Mouse (Mus musculus) liver, postnatal 0 days (tissue): ENCODE measurements around the gene Pigv. TPM values are rescaled to one million over a fixed set of nuclear protein-coding genes. Genes with fewer than 3 reads are reported as not detected.

ENCODE experiments used
- ATAC-seq: fragments of 200-750 bp; cut with Nextera tagmentation; 2 replicates; pipeline ENCODE4 v1.8.0; 2017; ENCODE audit warnings: mild to moderate bottlenecking, moderate library complexity
- DNase-seq: peaks from one replicate; pipeline ENCODE4 v3.0.0-alpha.2; 2016
- H3K27ac ChIP-seq: fragments of 300-500 bp; sonication (generic); 2 replicates; pipeline ENCODE4 v1.5.1; 2014; ENCODE audit warnings: antibody characterized with exemption, moderate library complexity, mild to moderate bottlenecking, low read depth
- H3K27me3 ChIP-seq: fragments of 300-500 bp; sonication (generic); 2 replicates; pipeline ENCODE4 v1.6.1; 2014; ENCODE audit warnings: low read length, control low read depth, mixed read lengths; ENCODE audit not compliant: insufficient read depth
- H3K36me3 ChIP-seq: fragments of 300-500 bp; sonication (generic); replicated peaks from 2 replicates; pipeline ENCODE4 v1.6.1; 2014; ENCODE audit warnings: mild to moderate bottlenecking, control low read depth, low read length, moderate library complexity, mixed read lengths; ENCODE audit not compliant: insufficient read depth
- H3K4me1 ChIP-seq: fragments of 300-500 bp; sonication (generic); 2 replicates; pipeline ENCODE4 v1.6.1; 2014; ENCODE audit warnings: antibody characterized with exemption, mild to moderate bottlenecking, control low read depth; ENCODE audit not compliant: insufficient read depth
- H3K4me2 ChIP-seq: fragments of 300-500 bp; sonication (generic); 2 replicates; pipeline ENCODE4 v1.6.1; 2014; ENCODE audit warnings: low read depth, mild to moderate bottlenecking, low read length, moderate library complexity, mixed read lengths
- H3K4me3 ChIP-seq: fragments of 300-500 bp; sonication (generic); 2 replicates; pipeline ENCODE4 v1.5.1; 2014; ENCODE audit warnings: low read depth, low read length
- H3K9ac ChIP-seq: fragments of 300-500 bp; sonication (generic); replicated peaks from 2 replicates; pipeline ENCODE4 v1.6.1; 2014; ENCODE audit warnings: mild to moderate bottlenecking, moderate library complexity
- H3K9me3 ChIP-seq: fragments of 300-500 bp; sonication (generic); 2 replicates; pipeline ENCODE4 v1.6.1; 2016; ENCODE audit warnings: mild to moderate bottlenecking, control low read depth, low read length, mixed read lengths
- CTCF ChIP-seq: sonication (generic); IDR thresholded peaks from 2 replicates; pipeline ENCODE4 v1.5.1; 2016; ENCODE audit warnings: antibody characterized with exemption, low read depth
- EP300 ChIP-seq: IDR thresholded peaks from 2 replicates; pipeline ENCODE4 v1.6.1; 2016; ENCODE audit warnings: antibody characterized with exemption, low read depth, mild to moderate bottlenecking
- WGBS: fragments of 180-500 bp; shearing (Covaris S2); extraction: QIAGEN DNeasy Blood & Tissue Kit; methylation state at CpG from one replicate; pipeline ENCODE4 v1.1.7; 2014; ENCODE audit not compliant: insufficient replicate concordance; 5-methylcytosine and 5-hydroxymethylcytosine counted together
- microRNA-seq: library from miRNA; unstranded; fragments of <30 nt; microRNA quantifications from one replicate; pipeline ENCODE4, GENCODE M21; 2016
- polyA plus RNA-seq: library from polyadenylated mRNA; unstranded; fragments of >200 nt; fragmentation: Nextera tagmentation; extraction: Ambion mirVana; gene quantifications from 2 replicates; pipeline ENCODE4 v1.2.1, GENCODE M21; 2015

Pigv gene
- polyA plus RNA-seq, 1 experiment from 2014 or later, result 5.9 TPM

GRCm38 (mm10) chr4:133617936-133618335, 54.5 kb downstream of the Pigv start:
- TF ChIP-seq CTCF (no peak), EP300 (no peak)
- Histone ChIP-seq H3K27ac (no peak overlapping the region), H3K4me3 (no peak overlapping the region), H3K27me3 (no peaks in the 10 kb centered on the region), H3K4me1 (peaks cover 17% of the 10 kb centered on the region), H3K36me3 (peaks cover 7% of the 10 kb centered on the region), H3K9me3 (no peaks in the 10 kb centered on the region), H3K9ac (no peak overlapping the region), H3K4me2 (no peak overlapping the region)
- WGBS, result 89% methylated on average over 11 of the region's 11 CpGs
- ATAC-seq, result no peak
- no peak for DNase-seq

DNA sequence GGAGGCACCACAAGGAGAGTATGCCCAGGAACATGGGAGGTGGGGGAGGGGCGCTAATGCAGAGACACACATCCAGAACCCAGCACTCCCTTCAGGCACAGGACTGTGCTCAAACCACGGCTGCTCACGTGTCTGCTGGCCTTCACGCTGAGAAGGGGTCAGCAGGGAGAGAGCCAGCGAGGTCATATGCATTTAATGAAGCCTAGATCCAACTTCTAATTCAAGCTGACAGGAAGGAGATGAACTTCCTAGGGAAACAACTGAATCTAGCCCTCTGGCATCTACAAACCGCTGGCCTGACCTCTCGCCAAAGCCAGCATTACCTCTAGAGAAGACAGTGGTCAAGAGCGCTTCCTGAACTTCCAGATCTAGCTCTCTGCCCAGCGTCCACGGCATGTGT, 57.0 kb downstream of the Pigv start:
- Histone ChIP-seq H3K4me3 (no peak overlapping the region), H3K4me1 (peaks cover 15% of the 10 kb centered on the region; the same call in 1 of the 2 replicates), H3K9me3 (no peaks in the 10 kb centered on the region), H3K9ac (no peak overlapping the region), H3K27ac (no peak overlapping the region), H3K4me2 (no peak overlapping the region), H3K27me3 (no peaks in the 10 kb centered on the region), H3K36me3 (peaks cover 18% of the 10 kb centered on the region)
- peak; percentile 24; the same call in 1 of the 2 replicates for ATAC-seq
- no peak for TF ChIP-seq EP300
- TF ChIP-seq CTCF, result no peak
- WGBS, result 73% methylated on average over 10 of the region's 10 CpGs
- DNase-seq, result no peak

GRCm38 (mm10) chr4:133614274-133614761, 58.1 kb downstream of the Pigv start:
- Histone ChIP-seq H3K9me3 (no peaks in the 10 kb centered on the region), H3K4me2 (no peak overlapping the region), H3K27me3 (no peaks in the 10 kb centered on the region), H3K9ac (no peak overlapping the region), H3K4me1 (0 out of 2 replicates have a peak, but pooled peaks cover 7% of the 10 kb centered on the region), H3K4me3 (no peak overlapping the region), H3K27ac (no peak overlapping the region), H3K36me3 (peaks cover 18% of the 10 kb centered on the region)
- 75% methylated on average over 8 of the region's 8 CpGs for WGBS
- DNase-seq (no peak), ATAC-seq (peak; percentile 45)
- TF ChIP-seq CTCF, result no peak
- TF ChIP-seq EP300, result no peak

DNA sequence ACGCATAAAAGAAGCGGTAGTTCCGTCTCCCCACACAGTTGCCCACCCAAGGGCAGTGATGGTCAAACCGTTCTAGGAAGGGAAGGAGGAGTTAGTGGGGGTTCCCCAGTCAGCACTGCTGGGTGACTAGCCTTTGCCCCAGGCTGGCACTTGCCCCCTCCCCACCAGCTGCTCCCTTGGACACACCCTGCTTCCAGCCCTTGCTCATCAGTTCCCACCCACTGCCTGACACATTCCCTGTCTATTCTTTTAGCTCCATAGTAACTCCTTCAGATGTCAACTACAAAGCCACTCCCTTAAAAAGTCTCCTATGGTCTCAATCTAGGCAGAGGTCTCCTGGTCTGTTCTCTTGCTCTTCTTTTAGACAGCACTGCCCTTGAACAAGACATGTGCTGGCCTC, 58.6 kb downstream of the Pigv start:
- Histone ChIP-seq H3K4me2 (no peak overlapping the region), H3K9me3 (no peaks in the 10 kb centered on the region), H3K27me3 (no peaks in the 10 kb centered on the region), H3K27ac (no peak overlapping the region), H3K9ac (no peak overlapping the region), H3K36me3 (peaks cover 18% of the 10 kb centered on the region), H3K4me3 (no peak overlapping the region), H3K4me1 (0 out of 2 replicates have a peak, but pooled peaks cover 7% of the 10 kb centered on the region)
- no peak for TF ChIP-seq EP300
- TF ChIP-seq CTCF, result no peak
- ATAC-seq (no peak), DNase-seq (no peak)
- WGBS, result 75% methylated on average over 4 of the region's 4 CpGs

GRCm38 (mm10) chr4:133613026-133613425, 59.4 kb downstream of the Pigv start:
- H3K4me3 ChIP-seq, result no peak overlapping the region
- H3K9ac ChIP-seq, result no peak overlapping the region
- H3K27ac ChIP-seq, result no peak overlapping the region
- no peaks in the 10 kb centered on the region for H3K9me3 ChIP-seq
- no peaks in the 10 kb centered on the region for H3K27me3 ChIP-seq
- no peak overlapping the region for H3K4me2 ChIP-seq
- WGBS, result 84% methylated on average over 8 of the region's 8 CpGs
- TF ChIP-seq EP300 (no peak), CTCF (no peak)
- H3K36me3 ChIP-seq, result peaks cover 24% of the 10 kb centered on the region
- H3K4me1 ChIP-seq, result 0 out of 2 replicates have a peak, but pooled peaks cover 7% of the 10 kb centered on the region
- DNase-seq (no peak), ATAC-seq (no peak)

DNA sequence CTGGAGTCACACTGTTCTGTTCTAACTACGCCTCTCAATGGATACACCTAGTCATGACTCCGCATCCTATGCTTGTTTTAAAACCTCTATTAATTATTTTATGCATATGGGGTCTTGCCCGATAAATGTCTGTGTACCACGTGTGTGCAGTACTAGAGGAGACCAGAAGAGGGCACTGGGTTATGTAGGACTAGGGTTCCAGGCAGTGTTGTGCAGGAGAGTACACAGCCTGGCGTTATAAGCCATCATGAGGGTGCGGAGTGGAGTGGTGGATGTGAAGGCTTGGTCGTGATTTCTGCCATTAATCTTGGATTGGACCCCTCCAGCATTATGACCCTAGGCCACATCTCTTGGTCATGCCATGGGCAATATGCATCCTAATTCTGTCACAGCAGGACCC, 60.0 kb downstream of the Pigv start:
- Histone ChIP-seq H3K4me1 (0 out of 2 replicates have a peak, but pooled peaks cover 7% of the 10 kb centered on the region), H3K9me3 (no peaks in the 10 kb centered on the region), H3K9ac (no peak overlapping the region), H3K36me3 (peaks cover 27% of the 10 kb centered on the region), H3K27me3 (no peaks in the 10 kb centered on the region), H3K4me2 (no peak overlapping the region), H3K27ac (no peak overlapping the region), H3K4me3 (no peak overlapping the region)
- ATAC-seq (no peak), DNase-seq (no peak)
- WGBS, result 92% methylated on average over 7 of the region's 7 CpGs
- TF ChIP-seq CTCF, result no peak; the same call in 1 of the 2 replicates
- no peak for TF ChIP-seq EP300

DNA sequence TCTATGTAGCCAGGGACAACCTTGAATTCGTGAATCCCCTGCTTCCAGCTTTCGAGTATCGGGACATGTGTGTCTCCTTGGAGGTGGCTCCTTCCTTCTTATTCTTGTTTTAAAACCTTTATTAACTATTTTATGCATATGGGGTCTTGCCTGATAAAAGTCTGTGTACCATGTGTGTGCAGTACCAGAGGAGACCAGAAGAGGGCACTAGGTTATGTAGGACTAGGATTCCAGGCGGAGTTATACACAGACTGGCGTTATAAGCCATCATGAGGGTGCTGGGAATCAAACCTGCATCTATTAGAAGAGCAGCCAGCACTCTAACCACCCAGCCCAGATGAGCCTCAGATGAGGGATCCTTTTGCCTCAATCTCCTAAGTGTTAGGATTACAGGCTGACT, 60.6 kb downstream of the Pigv start:
- no peak for ATAC-seq
- 0 out of 2 replicates have a peak, but pooled peaks cover 7% of the 10 kb centered on the region for H3K4me1 ChIP-seq
- H3K27ac ChIP-seq, result no peak overlapping the region
- TF ChIP-seq CTCF, result peak; percentile 57
- no peak for TF ChIP-seq EP300
- no peak for DNase-seq
- 87% methylated on average over 5 of the region's 5 CpGs for WGBS
- no peaks in the 10 kb centered on the region for H3K27me3 ChIP-seq
- H3K36me3 ChIP-seq, result peaks cover 31% of the 10 kb centered on the region
- H3K9me3 ChIP-seq, result no peaks in the 10 kb centered on the region
- no peak overlapping the region for H3K4me3 ChIP-seq
- no peak overlapping the region for H3K4me2 ChIP-seq
- no peak overlapping the region for H3K9ac ChIP-seq

Small RNAs within 50 kb of the gene (microRNA-seq; reads per million reads assigned to microRNA genes)
- not detected for gene Mir7227

Other genes with a start within 250 kb of the Pigv start
- gene Tent5b, start 192.5 kb downstream of the Pigv start, polyA plus RNA-seq, result 0.07 and 0.08 TPM in 2 replicates
- gene Trnp1, start 174.1 kb downstream of the Pigv start, polyA plus RNA-seq, result 0.34 TPM in 1 of 2 replicates, not detected in the other
- 5.5 and 5.9 TPM in 2 replicates for gene Kdf1, start 153.7 kb downstream of the Pigv start, polyA plus RNA-seq
- gene Nudc, start 126.7 kb downstream of the Pigv start, polyA plus RNA-seq, result 118 and 129 TPM in 2 replicates
- gene Nr0b2, start 119.3 kb downstream of the Pigv start, polyA plus RNA-seq, result 32.7 and 44.1 TPM in 2 replicates
- 4.5 and 5.3 TPM in 2 replicates for gene Gpatch3, start 97.9 kb downstream of the Pigv start, polyA plus RNA-seq
- 10.2 and 10.9 TPM in 2 replicates for gene Gpn2, start 88.3 kb downstream of the Pigv start, polyA plus RNA-seq
- 0.40 and 0.59 TPM in 2 replicates for gene Sfn, start 70.5 kb downstream of the Pigv start, polyA plus RNA-seq
- gene Zdhhc18, start 22.5 kb downstream of the Pigv start, polyA plus RNA-seq, result 2.1 and 2.6 TPM in 2 replicates
- 6.1 and 6.2 TPM in 2 replicates for gene Arid1a, start 84.1 kb upstream of the Pigv start, polyA plus RNA-seq
- gene Rps6ka1, start 215.2 kb upstream of the Pigv start, polyA plus RNA-seq, result 31.6 and 36.9 TPM in 2 replicates